Mouse (Mus musculus): ENCODE data around the gene Iqcn.
A peak's percentile ranks its signal among the peaks of the same experiment; 100 is the strongest.

Gene Iqcn

GRCm38 (mm10) chr8:70756476-70757040 is 53.3 kb downstream of the Iqcn start:
- no peak for DNase-seq

- peak; percentile 42 for DNase-seq
These were observed 54.5 kb downstream of the Iqcn start for GRCm38 (mm10) chr8:70757523-70758307.

GRCm38 (mm10) chr8:70758308-70758615 is 55.0 kb downstream of the Iqcn start:
- DNase-seq: peak; percentile 11

GRCm38 (mm10) chr8:70758616-70759561 is 55.6 kb downstream of the Iqcn start:
- DNase-seq: peak; percentile 24

- DNase-seq: peak; percentile 30
These were observed 57.1 kb downstream of the Iqcn start for GRCm38 (mm10) chr8:70760350-70760749.

- DNase-seq: peak; percentile 92
These were observed 57.6 kb downstream of the Iqcn start, which contains the start of gene Mpv17l2 for GRCm38 (mm10) chr8:70760775-70761406. TSS of gene Mpv17l2 (minus strand) at chr8:70760946.

- DNase-seq: peak; percentile 2
These were observed 58.9 kb downstream of the Iqcn start for GRCm38 (mm10) chr8:70762118-70762517.

GRCm38 (mm10) chr8:70763354-70763753 is 60.1 kb downstream of the Iqcn start:
- peak; percentile 68 for DNase-seq

- DNase-seq: no peak
These were observed 60.8 kb downstream of the Iqcn start for GRCm38 (mm10) chr8:70764026-70764425.

- DNase-seq: no peak
These were observed 61.4 kb downstream of the Iqcn start for GRCm38 (mm10) chr8:70764676-70765075.

GRCm38 (mm10) chr8:70765329-70765728 is 62.1 kb downstream of the Iqcn start:
- no peak for DNase-seq

- DNase-seq: no peak
These were observed 62.7 kb downstream of the Iqcn start for GRCm38 (mm10) chr8:70765838-70766570.

- DNase-seq: no peak
These were observed 63.5 kb downstream of the Iqcn start for GRCm38 (mm10) chr8:70766571-70767440.

Measured in right cerebral cortex, postnatal 14 days (tissue).